Mouse (Mus musculus): Measurements from ENCODE around the gene Ldhd.

DNA sequence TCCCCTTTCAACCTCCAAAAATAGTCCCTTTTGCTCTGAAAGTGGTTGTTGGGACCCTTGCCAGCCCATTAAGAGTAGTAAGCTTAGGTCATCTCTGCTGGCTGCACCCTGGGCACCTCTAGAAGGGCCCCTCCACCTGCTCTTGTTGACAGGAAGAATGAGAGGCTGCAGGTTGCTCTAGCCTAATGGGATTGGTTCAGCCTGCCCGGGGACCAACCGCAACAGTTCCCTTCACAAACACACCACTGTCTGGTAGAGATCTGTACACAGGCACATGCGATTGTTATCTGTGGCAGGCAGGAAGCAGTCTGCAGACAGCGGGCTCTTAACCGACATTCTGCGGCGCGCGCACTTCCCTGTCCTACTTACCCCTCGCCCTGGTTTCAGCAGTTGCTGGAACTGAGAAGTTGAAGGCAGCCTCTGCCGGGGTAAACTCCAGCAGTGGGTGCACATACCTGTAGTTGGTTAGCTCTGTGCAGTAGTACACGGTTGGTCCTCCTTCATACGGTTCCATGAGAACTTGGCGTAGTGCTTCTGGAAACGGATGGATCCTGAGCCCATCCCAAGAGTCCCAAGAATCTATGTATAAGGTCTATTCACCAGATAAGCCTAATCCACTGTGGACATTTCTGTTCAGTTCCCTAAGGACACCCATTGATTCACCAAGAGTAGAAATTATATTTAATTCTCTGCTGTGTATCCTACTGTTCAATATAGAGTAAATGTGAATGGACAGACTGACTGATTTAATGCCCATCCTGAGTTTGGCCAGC, 34.3 kb downstream of the Ldhd start:
- TF ChIP-seq CTCF (IDR thresholded peaks at IDR 0.05; ENCODE audit: borderline replicate concordance, insufficient read depth, low read depth, low read length) (no peak), POLR2A (IDR thresholded peaks at IDR 0.05; ENCODE audit: borderline replicate concordance, insufficient read depth, low read length) (no peak)
